Mouse (Mus musculus) hindbrain, postnatal 0 days (tissue): ENCODE data around the gene Mypop. TPM values are rescaled to one million over a fixed set of nuclear protein-coding genes. Genes with fewer than 3 reads are reported as not detected.

Experiments
- ATAC-seq: fragments of 200-750 bp; cut with Nextera tagmentation; 2 replicates; pipeline ENCODE4 v1.8.0; 2017; ENCODE audit warnings: mild to moderate bottlenecking, moderate TSS enrichment, moderate library complexity
- DNase-seq: peaks from one replicate; pipeline ENCODE4 v3.0.0-alpha.2; 2015; ENCODE audit warnings: low spot score
- H3K27ac ChIP-seq: fragments of 300-500 bp; sonication (generic); 2 replicates; pipeline ENCODE4 v1.5.1; 2014; ENCODE audit warnings: mild to moderate bottlenecking
- H3K27me3 ChIP-seq: fragments of 300-500 bp; sonication (generic); 2 replicates; pipeline ENCODE4 v1.6.1; 2014; ENCODE audit warnings: low read length, mixed read lengths; ENCODE audit not compliant: insufficient read depth
- H3K36me3 ChIP-seq: fragments of 300-500 bp; sonication (generic); 2 replicates; pipeline ENCODE4 v1.6.1; 2014; ENCODE audit warnings: low read length, mixed read lengths; ENCODE audit not compliant: insufficient read depth
- H3K4me1 ChIP-seq: fragments of 300-500 bp; sonication (generic); 2 replicates; pipeline ENCODE4 v1.6.1; 2014; ENCODE audit warnings: antibody characterized with exemption, low read length, mixed read lengths; ENCODE audit not compliant: insufficient read depth
- H3K4me2 ChIP-seq: fragments of 300-500 bp; sonication (generic); 2 replicates; pipeline ENCODE4 v1.6.1; 2014; ENCODE audit warnings: low read depth, mild to moderate bottlenecking, low read length, moderate library complexity, mixed read lengths
- H3K4me3 ChIP-seq: fragments of 300-500 bp; sonication (generic); 2 replicates; pipeline ENCODE4 v1.5.1; 2014; ENCODE audit warnings: low read length
- H3K9ac ChIP-seq: fragments of 300-500 bp; sonication (generic); replicated peaks from 2 replicates; pipeline ENCODE4 v1.6.1; 2014; ENCODE audit warnings: mild to moderate bottlenecking, low read length, moderate library complexity, mixed read lengths
- H3K9me3 ChIP-seq: fragments of 300-500 bp; sonication (generic); 2 replicates; pipeline ENCODE4 v1.6.1; 2016; ENCODE audit warnings: low read length, mixed read lengths
- CTCF ChIP-seq: IDR thresholded peaks from 2 replicates; pipeline ENCODE4 v1.5.1; 2016; ENCODE audit warnings: antibody characterized with exemption, control low read depth, low read depth
- WGBS: fragments of 180-500 bp; shearing (Covaris S2); extraction: QIAGEN DNeasy Blood & Tissue Kit; methylation state at CpG from one replicate; pipeline ENCODE4 v1.1.7; 2014; 5-methylcytosine and 5-hydroxymethylcytosine counted together
- polyA plus RNA-seq: library from polyadenylated mRNA; unstranded; fragments of >200 nt; fragmentation: Nextera tagmentation; extraction: Ambion mirVana; gene quantifications from 2 replicates; pipeline ENCODE4 v1.2.1, GENCODE M21; 2015
- total RNA-seq: library from RNA; depleted of rRNA; stranded (reverse); fragments of >200 nt; gene quantifications from 2 replicates; pipeline ENCODE4 v1.2.3, GENCODE M21; 2014; rRNA removed

Mypop gene
- total and polyA plus RNA-seq, 2 experiments from 2014 or later, result 5.6 to 22.5 TPM

GRCm38 (mm10) chr7:19046286-19047069, 55.4 kb downstream of the Mypop start:
- no peak overlapping the region for H3K4me2 ChIP-seq
- 84% methylated on average over 11 of the region's 11 CpGs for WGBS
- H3K4me1 ChIP-seq, result no peaks in the 10 kb centered on the region
- DNase-seq (peak; percentile 61), ATAC-seq (peak; percentile 44)
- no peaks in the 10 kb centered on the region for H3K9me3 ChIP-seq
- no peak overlapping the region for H3K27ac ChIP-seq
- H3K36me3 ChIP-seq, result peaks cover 78% of the 10 kb centered on the region
- H3K9ac ChIP-seq, result no peak overlapping the region
- H3K4me3 ChIP-seq, result no peak overlapping the region
- 0 out of 2 replicates have a peak, but pooled peaks have one; percentile 8 for TF ChIP-seq CTCF
- no peaks in the 10 kb centered on the region for H3K27me3 ChIP-seq

DNA sequence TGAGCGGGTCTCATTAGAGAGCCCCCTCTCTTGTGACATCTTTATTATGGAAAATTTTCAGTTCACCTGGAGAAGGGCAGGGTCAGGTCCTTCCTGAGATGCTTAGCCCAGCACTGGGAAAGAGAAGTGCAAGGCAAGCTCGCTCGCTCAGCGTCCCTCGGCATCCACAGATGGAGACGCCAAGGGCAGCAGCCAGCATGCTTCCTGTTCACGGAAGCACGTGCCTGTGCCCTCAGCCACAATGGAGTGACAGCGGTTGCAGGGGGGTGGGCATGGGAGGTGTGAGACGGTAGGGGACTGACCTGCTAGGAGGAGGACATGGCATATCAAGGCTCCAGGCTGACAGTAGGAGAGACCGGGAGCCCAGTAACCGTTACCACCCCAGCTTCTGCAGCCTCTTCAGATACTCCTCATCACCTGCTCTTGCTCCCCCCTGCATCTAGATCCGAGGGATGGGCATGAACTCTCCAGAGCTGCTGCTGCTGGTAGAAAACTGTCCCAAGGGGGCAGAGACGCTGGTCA, 57.0 kb downstream of the Mypop start:
- no peak overlapping the region for H3K4me2 ChIP-seq
- H3K4me3 ChIP-seq, result no peak overlapping the region
- H3K36me3 ChIP-seq, result peaks cover 66% of the 10 kb centered on the region
- 91% methylated on average over 14 of the region's 14 CpGs for WGBS
- H3K9ac ChIP-seq, result no peak overlapping the region
- no peak overlapping the region for H3K27ac ChIP-seq
- no peak for TF ChIP-seq CTCF
- no peak for DNase-seq
- ATAC-seq, result no peak
- H3K4me1 ChIP-seq, result no peaks in the 10 kb centered on the region
- no peaks in the 10 kb centered on the region for H3K27me3 ChIP-seq
- no peaks in the 10 kb centered on the region for H3K9me3 ChIP-seq

DNA sequence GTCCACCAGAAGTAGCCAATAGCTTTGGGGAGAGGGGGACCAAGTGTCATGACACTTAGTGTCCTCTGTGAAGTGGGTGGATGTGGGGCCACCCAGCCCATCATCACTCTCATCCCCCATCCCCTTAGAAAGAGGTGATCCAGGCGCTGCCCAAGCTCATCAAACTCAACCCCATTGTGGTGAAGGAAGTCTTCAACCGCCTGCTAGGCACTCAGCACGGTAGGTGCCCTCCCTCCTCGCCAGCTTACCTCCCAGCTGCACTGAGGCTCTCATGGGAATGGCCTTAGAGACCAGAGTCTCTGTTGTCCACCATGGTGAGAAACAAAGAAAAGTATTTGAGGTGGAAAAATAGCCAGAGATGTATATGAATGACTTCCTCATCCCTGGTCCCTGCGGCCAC, 58.2 kb downstream of the Mypop start:
- Histone ChIP-seq H3K9ac (no peak overlapping the region), H3K27me3 (no peaks in the 10 kb centered on the region), H3K36me3 (peaks cover 55% of the 10 kb centered on the region), H3K4me3 (no peak overlapping the region), H3K9me3 (no peaks in the 10 kb centered on the region), H3K4me2 (no peak overlapping the region), H3K27ac (no peak overlapping the region), H3K4me1 (no peaks in the 10 kb centered on the region)
- DNase-seq (no peak), ATAC-seq (no peak)
- TF ChIP-seq CTCF, result no peak
- WGBS, result 89% methylated on average over 5 of the region's 5 CpGs

DNA sequence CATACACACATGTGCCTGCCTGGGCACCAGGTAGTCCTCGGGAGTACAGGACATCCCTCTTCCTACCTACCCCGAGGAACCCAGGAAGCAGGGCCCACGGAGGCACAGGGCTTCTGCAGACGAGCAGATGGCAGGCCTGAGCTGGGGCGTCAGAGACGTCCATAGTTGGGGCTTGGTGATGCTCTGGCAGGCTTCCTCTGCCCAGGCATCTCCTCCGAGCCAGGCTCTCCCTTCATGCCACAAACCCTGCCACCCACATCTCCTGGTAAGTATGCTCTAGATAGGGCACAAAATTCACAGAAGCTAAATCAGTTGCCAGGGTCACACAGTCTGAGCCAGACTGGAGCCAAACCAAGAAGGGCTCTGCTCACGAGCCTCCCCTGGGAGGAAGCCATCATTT, 59.1 kb downstream of the Mypop start:
- no peaks in the 10 kb centered on the region for H3K4me1 ChIP-seq
- ATAC-seq (no peak), DNase-seq (no peak)
- no peak overlapping the region for H3K9ac ChIP-seq
- H3K4me2 ChIP-seq, result no peak overlapping the region
- no peak overlapping the region for H3K4me3 ChIP-seq
- 66% methylated on average over 8 of the region's 8 CpGs for WGBS
- no peaks in the 10 kb centered on the region for H3K9me3 ChIP-seq
- no peaks in the 10 kb centered on the region for H3K27me3 ChIP-seq
- no peak for TF ChIP-seq CTCF
- no peak overlapping the region for H3K27ac ChIP-seq
- peaks cover 47% of the 10 kb centered on the region for H3K36me3 ChIP-seq

DNA sequence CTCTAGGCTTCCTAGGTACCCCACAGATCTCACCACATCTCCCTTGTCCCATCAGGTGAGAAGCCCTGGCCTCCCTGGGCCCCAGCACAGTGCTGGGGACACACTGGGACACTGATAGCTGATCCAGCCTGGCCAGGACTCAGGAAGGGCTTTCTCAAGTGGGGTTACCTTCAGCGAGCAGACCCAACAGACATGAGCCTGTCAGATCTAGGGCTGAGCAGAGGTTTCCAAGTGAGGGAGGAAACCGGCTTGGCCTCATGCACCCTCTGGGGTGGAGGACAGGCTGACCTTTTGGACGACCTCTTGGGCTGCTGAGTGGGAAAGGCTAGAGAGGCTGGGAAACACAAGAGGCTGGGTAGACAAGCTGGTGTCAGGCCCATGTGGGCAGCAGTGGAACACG, 60.1 kb downstream of the Mypop start:
- ATAC-seq, result no peak
- TF ChIP-seq CTCF, result no peak
- Histone ChIP-seq H3K4me2 (no peak overlapping the region), H3K4me1 (no peaks in the 10 kb centered on the region), H3K27ac (no peak overlapping the region), H3K4me3 (no peak overlapping the region), H3K9me3 (no peaks in the 10 kb centered on the region), H3K27me3 (no peaks in the 10 kb centered on the region), H3K9ac (no peak overlapping the region), H3K36me3 (peaks cover 40% of the 10 kb centered on the region)
- WGBS, result 72% methylated on average over 4 of the region's 4 CpGs
- DNase-seq, result no peak

Other genes with a start within 250 kb of the Mypop start
- gene Psg19, start 192.7 kb upstream of the Mypop start, total RNA-seq, result not detected in 2 replicates
- not detected in 2 replicates for gene Psg19, start 192.7 kb upstream of the Mypop start, polyA plus RNA-seq
- gene Psg17, start 169.6 kb upstream of the Mypop start, total RNA-seq, result not detected in 2 replicates
- gene Psg17, start 169.6 kb upstream of the Mypop start, polyA plus RNA-seq, result not detected in 2 replicates
- 1.1 and 1.5 TPM in 2 replicates for gene Mill2, start 151.3 kb upstream of the Mypop start, total RNA-seq
- gene Mill2, start 151.3 kb upstream of the Mypop start, polyA plus RNA-seq, result 0.72 and 0.79 TPM in 2 replicates
- gene Pglyrp1, start 119.9 kb upstream of the Mypop start, total RNA-seq, result 29.7 and 30.2 TPM in 2 replicates
- 29.1 and 30.0 TPM in 2 replicates for gene Pglyrp1, start 119.9 kb upstream of the Mypop start, polyA plus RNA-seq
- 22.0 and 31.5 TPM in 2 replicates for gene Ccdc61, start 80.8 kb upstream of the Mypop start, total RNA-seq
- gene Ccdc61, start 80.8 kb upstream of the Mypop start, polyA plus RNA-seq, result 32.9 and 35.2 TPM in 2 replicates
- 18.3 and 19.8 TPM in 2 replicates for gene Nova2, start 65.4 kb upstream of the Mypop start, total RNA-seq
- 9.2 and 9.7 TPM in 2 replicates for gene Nova2, start 65.4 kb upstream of the Mypop start, polyA plus RNA-seq
- 1.3 and 2.6 TPM in 2 replicates for gene Nanos2, start 3.8 kb upstream of the Mypop start, total RNA-seq
- gene Nanos2, start 3.8 kb upstream of the Mypop start, polyA plus RNA-seq, result 1.6 TPM in 2 replicates
- gene Irf2bp1, start 12.8 kb downstream of the Mypop start, total RNA-seq, result 128 and 140 TPM in 2 replicates
- gene Irf2bp1, start 12.8 kb downstream of the Mypop start, polyA plus RNA-seq, result 20.0 and 22.4 TPM in 2 replicates
- not detected in 2 replicates for gene Foxa3, start 32.3 kb downstream of the Mypop start, total RNA-seq
- not detected in 2 replicates for gene Foxa3, start 32.3 kb downstream of the Mypop start, polyA plus RNA-seq
- 85.4 and 88.0 TPM in 2 replicates for gene Sympk, start 33.1 kb downstream of the Mypop start, total RNA-seq
- 19.2 TPM in 2 replicates for gene Sympk, start 33.1 kb downstream of the Mypop start, polyA plus RNA-seq
- not detected in 2 replicates for gene Rsph6a, start 63.4 kb downstream of the Mypop start, total RNA-seq
- gene Rsph6a, start 63.4 kb downstream of the Mypop start, polyA plus RNA-seq, result 0.19 and 0.44 TPM in 2 replicates
- 145 and 151 TPM in 2 replicates for gene Dmwd, start 85.0 kb downstream of the Mypop start, total RNA-seq
- gene Dmwd, start 85.0 kb downstream of the Mypop start, polyA plus RNA-seq, result 28.9 and 30.9 TPM in 2 replicates
- 19.5 and 27.8 TPM in 2 replicates for gene Dmpk, start 92.6 kb downstream of the Mypop start, total RNA-seq
- 4.8 and 5.6 TPM in 2 replicates for gene Dmpk, start 92.6 kb downstream of the Mypop start, polyA plus RNA-seq
- gene Six5, start 103.3 kb downstream of the Mypop start, total RNA-seq, result 10.3 and 12.1 TPM in 2 replicates
- gene Six5, start 103.3 kb downstream of the Mypop start, polyA plus RNA-seq, result 1.4 and 1.5 TPM in 2 replicates
- gene Gm4969, start 127.1 kb downstream of the Mypop start, total RNA-seq, result 4.6 and 6.3 TPM in 2 replicates
- gene Gm4969, start 127.1 kb downstream of the Mypop start, polyA plus RNA-seq, result 7.7 and 7.9 TPM in 2 replicates
- 19.6 and 23.8 TPM in 2 replicates for gene Fbxo46, start 128.6 kb downstream of the Mypop start, total RNA-seq
- 7.7 and 9.0 TPM in 2 replicates for gene Fbxo46, start 128.6 kb downstream of the Mypop start, polyA plus RNA-seq
- 17.3 and 18.3 TPM in 2 replicates for gene Qpctl, start 158.0 kb downstream of the Mypop start, total RNA-seq
- gene Qpctl, start 158.0 kb downstream of the Mypop start, polyA plus RNA-seq, result 24.7 and 25.5 TPM in 2 replicates
- gene Snrpd2, start 158.5 kb downstream of the Mypop start, total RNA-seq, result 34.1 and 42.9 TPM in 2 replicates
- 114 and 118 TPM in 2 replicates for gene Snrpd2, start 158.5 kb downstream of the Mypop start, polyA plus RNA-seq
- 2.0 and 3.0 TPM in 2 replicates for gene Gipr, start 174.9 kb downstream of the Mypop start, total RNA-seq
- 0.85 and 1.3 TPM in 2 replicates for gene Gipr, start 174.9 kb downstream of the Mypop start, polyA plus RNA-seq
- 88.2 and 103 TPM in 2 replicates for gene Eml2, start 185.2 kb downstream of the Mypop start, total RNA-seq
- gene Eml2, start 185.2 kb downstream of the Mypop start, polyA plus RNA-seq, result 15.0 and 18.9 TPM in 2 replicates
- gene Gpr4, start 221.3 kb downstream of the Mypop start, total RNA-seq, result 3.8 and 4.5 TPM in 2 replicates
- 4.1 and 4.4 TPM in 2 replicates for gene Gpr4, start 221.3 kb downstream of the Mypop start, polyA plus RNA-seq
- 44.2 and 47.7 TPM in 2 replicates for gene Opa3, start 237.1 kb downstream of the Mypop start, total RNA-seq
- gene Opa3, start 237.1 kb downstream of the Mypop start, polyA plus RNA-seq, result 34.6 and 37.1 TPM in 2 replicates